Mouse (Mus musculus): ENCODE measurements around the gene Ppfia4. TPM values are rescaled to one million over a fixed set of nuclear protein-coding genes. Genes with fewer than 3 reads are reported as not detected.
A peak's percentile ranks its signal among the peaks of the same experiment; 100 is the strongest.

Ppfia4 gene
- polyA plus RNA-seq, 1 experiment, result 8.8 TPM

DNA sequence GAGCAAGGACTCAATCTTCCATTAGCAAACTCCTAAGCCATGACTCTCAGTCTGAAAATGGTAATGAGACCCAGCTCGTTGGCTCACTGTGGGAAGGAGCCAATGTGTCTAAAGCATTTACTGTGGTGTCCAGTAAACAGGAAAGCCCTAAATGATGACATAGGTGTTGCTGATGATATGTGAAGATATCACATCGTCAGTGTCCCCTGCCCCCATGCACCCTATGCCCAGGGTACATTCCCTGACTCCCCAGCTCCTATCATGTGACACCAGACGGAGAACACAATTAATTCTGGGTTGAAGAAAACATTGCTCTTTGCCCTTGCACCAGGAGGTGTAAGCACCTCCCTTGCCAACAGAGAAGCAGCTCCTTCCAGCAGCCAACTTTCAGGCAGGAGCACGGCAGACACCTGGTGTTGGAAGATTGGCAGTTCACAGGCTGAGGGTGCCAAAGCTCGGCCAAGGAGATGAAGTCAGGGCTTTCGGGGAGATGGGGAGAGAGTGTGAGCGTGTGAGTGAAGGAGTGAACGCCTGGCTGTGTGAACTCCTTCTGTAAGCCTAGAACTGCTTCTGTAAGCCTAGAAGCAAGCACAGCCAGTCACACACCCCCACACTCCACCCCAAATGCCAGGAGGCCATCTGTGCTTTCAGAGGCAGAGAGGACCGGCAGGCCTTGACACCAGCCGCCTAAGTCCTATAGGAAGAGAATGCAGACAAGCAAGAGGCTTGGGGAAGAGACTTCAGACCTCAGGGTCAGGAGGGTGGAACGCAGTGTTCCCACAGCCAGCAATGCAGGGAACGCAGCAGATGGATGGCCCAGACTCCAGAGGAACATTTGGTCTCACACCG lies 56.9 kb downstream of the Ppfia4 start:
- H3K4me1 ChIP-seq (ENCODE audit: control insufficient read depth, insufficient read depth, low read length), result no peaks in the 10 kb centered on the region
- no peak overlapping the region for H3K27ac ChIP-seq (ENCODE audit: insufficient read depth, low read length)
- H3K9ac ChIP-seq (ENCODE audit: low read depth, poor library complexity, severe bottlenecking), result no peak overlapping the region
- no peaks in the 10 kb centered on the region for H3K27me3 ChIP-seq (ENCODE audit: control insufficient read depth, insufficient read depth, low read length, poor library complexity, severe bottlenecking)
- H3K36me3 ChIP-seq (ENCODE audit: control insufficient read depth, insufficient read depth, low read length, poor library complexity, severe bottlenecking), result no peaks in the 10 kb centered on the region
- no peak overlapping the region for H3K4me3 ChIP-seq (ENCODE audit: low read depth, low read length)
- H3K9me3 ChIP-seq (replicated peaks; ENCODE audit: control insufficient read depth, insufficient read depth, low read length, poor library complexity, severe bottlenecking), result no peaks in the 10 kb centered on the region
- TF ChIP-seq EP300 (IDR thresholded peaks at IDR 0.05; ENCODE audit: insufficient read depth, low read depth, low read length) (no peak), POLR2A (IDR thresholded peaks at IDR 0.05; ENCODE audit: insufficient read depth, low read length) (no peak), CTCF (IDR thresholded peaks at IDR 0.05; ENCODE audit: low read depth, low read length) (no peak)

DNA sequence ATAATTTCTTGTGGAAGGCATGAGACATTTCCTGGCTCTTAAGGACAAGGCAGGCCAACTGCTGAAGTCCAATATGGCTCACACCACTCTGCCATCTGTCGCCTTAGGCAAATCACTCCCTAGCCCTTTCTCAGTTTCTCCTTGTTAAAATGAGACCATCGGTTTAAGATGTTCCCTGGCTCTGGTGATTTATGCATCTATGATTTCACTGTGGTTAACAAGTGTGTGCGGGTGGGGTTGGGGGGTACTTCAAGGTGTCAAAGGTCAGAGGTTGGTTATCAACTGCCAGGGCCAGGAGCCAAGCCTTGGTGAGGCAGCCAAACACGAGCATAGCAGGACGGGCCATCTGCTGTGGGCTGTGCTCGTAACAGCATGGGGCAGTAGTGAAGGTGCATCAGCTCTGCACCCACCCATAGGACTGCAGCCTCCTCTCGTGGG lies 58.2 kb downstream of the Ppfia4 start:
- H3K4me1 ChIP-seq (ENCODE audit: control insufficient read depth, insufficient read depth, low read length), result no peaks in the 10 kb centered on the region
- TF ChIP-seq EP300 (IDR thresholded peaks at IDR 0.05; ENCODE audit: insufficient read depth, low read depth, low read length) (no peak), POLR2A (IDR thresholded peaks at IDR 0.05; ENCODE audit: insufficient read depth, low read length) (no peak), CTCF (IDR thresholded peaks at IDR 0.05; ENCODE audit: low read depth, low read length) (no peak)
- H3K9me3 ChIP-seq (replicated peaks; ENCODE audit: control insufficient read depth, insufficient read depth, low read length, poor library complexity, severe bottlenecking), result no peaks in the 10 kb centered on the region
- no peak overlapping the region for H3K9ac ChIP-seq (ENCODE audit: low read depth, poor library complexity, severe bottlenecking)
- H3K27me3 ChIP-seq (ENCODE audit: control insufficient read depth, insufficient read depth, low read length, poor library complexity, severe bottlenecking), result no peaks in the 10 kb centered on the region
- H3K27ac ChIP-seq (ENCODE audit: insufficient read depth, low read length), result no peak overlapping the region
- no peaks in the 10 kb centered on the region for H3K36me3 ChIP-seq (ENCODE audit: control insufficient read depth, insufficient read depth, low read length, poor library complexity, severe bottlenecking)
- H3K4me3 ChIP-seq (ENCODE audit: low read depth, low read length), result no peak overlapping the region

DNA sequence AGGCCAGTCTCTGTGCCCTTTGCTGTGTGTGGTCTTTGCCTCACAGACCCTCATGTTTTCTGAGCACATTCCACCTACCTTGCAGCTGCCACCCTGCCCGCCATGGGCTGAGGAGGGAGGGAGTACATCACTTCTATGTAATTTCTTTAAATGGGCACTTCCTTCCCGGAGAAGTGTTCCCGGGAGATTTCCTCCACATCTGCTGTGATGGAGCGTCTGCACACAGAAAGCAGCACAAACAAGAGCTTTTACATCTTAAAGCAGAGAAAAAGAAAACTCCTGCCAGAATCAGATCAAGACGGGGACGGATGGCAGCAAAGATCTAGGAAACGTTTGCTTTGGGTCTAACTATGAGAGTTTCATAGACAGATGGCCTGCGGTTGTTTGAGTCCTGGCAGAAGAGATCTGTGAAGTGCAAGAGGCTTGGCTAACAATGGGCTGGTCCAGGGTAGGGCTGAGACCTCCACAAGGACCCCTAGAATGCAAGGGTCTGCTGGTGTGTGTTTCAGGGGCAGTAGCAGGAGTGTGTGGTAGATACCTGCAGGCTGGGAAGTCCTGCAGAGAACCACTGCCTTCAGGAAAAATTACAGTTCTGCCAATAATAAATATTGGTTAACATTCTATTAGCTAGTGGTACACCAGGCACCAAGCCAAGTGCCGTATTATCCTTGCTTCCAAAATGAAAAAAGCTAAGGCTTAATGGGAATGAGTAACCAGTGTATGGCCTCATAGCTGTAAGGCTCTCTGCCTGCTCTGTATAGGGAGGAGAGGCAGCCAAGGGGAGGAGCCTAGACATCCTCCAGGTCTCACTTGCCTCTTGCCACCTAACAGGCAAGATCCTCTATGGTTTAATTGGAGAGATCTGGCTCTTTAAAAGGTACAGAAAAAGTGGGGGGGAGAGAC lies 59.0 kb downstream of the Ppfia4 start:
- Histone ChIP-seq H3K4me1 (ENCODE audit: control insufficient read depth, insufficient read depth, low read length) (no peaks in the 10 kb centered on the region), H3K27ac (ENCODE audit: insufficient read depth, low read length) (no peak overlapping the region), H3K9me3 (replicated peaks; ENCODE audit: control insufficient read depth, insufficient read depth, low read length, poor library complexity, severe bottlenecking) (no peaks in the 10 kb centered on the region), H3K4me3 (ENCODE audit: low read depth, low read length) (no peak overlapping the region), H3K27me3 (ENCODE audit: control insufficient read depth, insufficient read depth, low read length, poor library complexity, severe bottlenecking) (no peaks in the 10 kb centered on the region), H3K9ac (ENCODE audit: low read depth, poor library complexity, severe bottlenecking) (no peak overlapping the region), H3K36me3 (ENCODE audit: control insufficient read depth, insufficient read depth, low read length, poor library complexity, severe bottlenecking) (no peaks in the 10 kb centered on the region)
- TF ChIP-seq EP300 (IDR thresholded peaks at IDR 0.05; ENCODE audit: insufficient read depth, low read depth, low read length) (no peak), CTCF (IDR thresholded peaks at IDR 0.05; ENCODE audit: low read depth, low read length) (no peak), POLR2A (IDR thresholded peaks at IDR 0.05; ENCODE audit: insufficient read depth, low read length) (no peak)

DNA sequence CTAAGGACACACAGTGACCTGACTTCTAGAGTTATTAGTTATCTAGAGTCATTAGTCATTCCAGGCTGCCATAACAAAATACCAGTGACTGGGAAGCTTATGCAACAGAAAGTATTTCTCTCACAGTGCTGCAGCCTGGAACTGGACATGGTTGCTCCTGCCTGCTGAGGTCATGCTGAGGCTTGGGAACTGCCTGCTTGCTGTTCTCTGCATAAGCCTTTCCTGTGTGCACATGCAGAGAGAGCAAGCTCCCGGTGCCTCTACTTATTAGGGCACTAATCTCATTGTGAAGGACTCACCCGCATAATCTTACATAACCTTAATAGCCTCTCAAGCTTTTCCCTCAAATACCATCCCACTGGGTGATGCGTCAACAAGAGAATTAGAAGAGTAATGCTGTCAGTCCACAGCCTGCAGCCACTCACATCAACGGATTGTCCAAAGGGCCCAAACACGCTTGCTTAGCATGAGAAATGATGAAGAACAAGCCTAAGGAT lies 59.9 kb downstream of the Ppfia4 start:
- Histone ChIP-seq H3K27me3 (ENCODE audit: control insufficient read depth, insufficient read depth, low read length, poor library complexity, severe bottlenecking) (no peaks in the 10 kb centered on the region), H3K4me3 (ENCODE audit: low read depth, low read length) (no peak overlapping the region), H3K4me1 (ENCODE audit: control insufficient read depth, insufficient read depth, low read length) (no peaks in the 10 kb centered on the region), H3K36me3 (ENCODE audit: control insufficient read depth, insufficient read depth, low read length, poor library complexity, severe bottlenecking) (no peaks in the 10 kb centered on the region), H3K27ac (ENCODE audit: insufficient read depth, low read length) (no peak overlapping the region), H3K9ac (ENCODE audit: low read depth, poor library complexity, severe bottlenecking) (no peak overlapping the region), H3K9me3 (replicated peaks; ENCODE audit: control insufficient read depth, insufficient read depth, low read length, poor library complexity, severe bottlenecking) (no peaks in the 10 kb centered on the region)
- TF ChIP-seq CTCF (IDR thresholded peaks at IDR 0.05; ENCODE audit: low read depth, low read length), result no peak
- no peak for TF ChIP-seq EP300 (IDR thresholded peaks at IDR 0.05; ENCODE audit: insufficient read depth, low read depth, low read length)
- TF ChIP-seq POLR2A (IDR thresholded peaks at IDR 0.05; ENCODE audit: insufficient read depth, low read length), result no peak

DNA sequence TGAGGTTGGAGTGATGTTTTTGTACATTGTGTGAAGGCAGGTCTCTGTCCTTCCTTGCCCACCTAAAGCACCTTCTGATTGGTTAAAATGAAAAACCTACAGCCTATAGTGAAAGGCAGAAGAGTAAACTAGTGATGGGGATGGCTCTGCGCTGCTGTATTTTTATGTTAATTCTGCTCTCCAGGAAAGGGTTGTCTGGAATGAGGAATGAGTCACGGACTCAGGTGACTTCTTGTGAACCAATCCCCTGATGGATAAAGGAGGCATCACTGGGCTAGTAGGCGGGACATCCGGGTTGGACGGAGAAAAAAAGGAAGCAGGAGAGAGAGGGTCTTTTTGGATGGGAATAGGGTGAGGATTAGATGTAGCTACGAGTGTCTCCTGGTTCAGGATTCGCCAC lies 62.7 kb downstream of the Ppfia4 start:
- Histone ChIP-seq H3K9me3 (replicated peaks; ENCODE audit: control insufficient read depth, insufficient read depth, low read length, poor library complexity, severe bottlenecking) (no peaks in the 10 kb centered on the region), H3K4me1 (ENCODE audit: control insufficient read depth, insufficient read depth, low read length) (no peaks in the 10 kb centered on the region), H3K36me3 (ENCODE audit: control insufficient read depth, insufficient read depth, low read length, poor library complexity, severe bottlenecking) (no peaks in the 10 kb centered on the region), H3K27ac (ENCODE audit: insufficient read depth, low read length) (peak overlapping the region; percentile 66), H3K27me3 (ENCODE audit: control insufficient read depth, insufficient read depth, low read length, poor library complexity, severe bottlenecking) (no peaks in the 10 kb centered on the region), H3K9ac (ENCODE audit: low read depth, poor library complexity, severe bottlenecking) (peak overlapping the region; percentile 12; the same call in 1 of the 2 replicates), H3K4me3 (ENCODE audit: low read depth, low read length) (peak overlapping the region; percentile 64)
- TF ChIP-seq POLR2A (IDR thresholded peaks at IDR 0.05; ENCODE audit: insufficient read depth, low read length), result peak; percentile 38
- no peak for TF ChIP-seq CTCF (IDR thresholded peaks at IDR 0.05; ENCODE audit: low read depth, low read length)
